Mouse (Mus musculus) midbrain, embryonic 13.5 days (tissue): ENCODE data around the gene Nectin2. TPM values are rescaled to one million over a fixed set of nuclear protein-coding genes. Genes with fewer than 3 reads are reported as not detected.

Source experiments
- ATAC-seq: fragments of 200-750 bp; cut with Nextera tagmentation; 2 replicates; pipeline ENCODE4 v1.8.0; 2017; ENCODE audit warnings: mild to moderate bottlenecking, moderate TSS enrichment, moderate library complexity
- H3K27ac ChIP-seq: fragments of 300-500 bp; sonication (generic); 2 replicates; pipeline ENCODE4 v1.5.1; 2015; ENCODE audit warnings: inconsistent platforms, mild to moderate bottlenecking, moderate library complexity
- H3K27me3 ChIP-seq: fragments of 300-500 bp; sonication (generic); 2 replicates; pipeline ENCODE4 v1.6.1; 2015; ENCODE audit warnings: mild to moderate bottlenecking, inconsistent platforms
- H3K36me3 ChIP-seq: fragments of 300-500 bp; sonication (generic); 2 replicates; pipeline ENCODE4 v1.6.1; 2015; ENCODE audit warnings: mild to moderate bottlenecking, inconsistent platforms
- H3K4me1 ChIP-seq: fragments of 300-500 bp; sonication (generic); replicated peaks from 2 replicates; pipeline ENCODE4 v1.6.1; 2015; ENCODE audit warnings: inconsistent platforms
- H3K4me2 ChIP-seq: fragments of 300-500 bp; sonication (generic); replicated peaks from 2 replicates; pipeline ENCODE4 v1.6.1; 2015; ENCODE audit warnings: moderate library complexity, mild to moderate bottlenecking, inconsistent platforms
- H3K4me3 ChIP-seq: fragments of 300-500 bp; sonication (generic); replicated peaks from 2 replicates; pipeline ENCODE4 v1.5.1; 2015; ENCODE audit warnings: mild to moderate bottlenecking, inconsistent platforms
- H3K9ac ChIP-seq: fragments of 300-500 bp; sonication (generic); replicated peaks from 2 replicates; pipeline ENCODE4 v1.6.1; 2015; ENCODE audit warnings: mild to moderate bottlenecking, inconsistent platforms
- H3K9me3 ChIP-seq: fragments of 300-500 bp; sonication (generic); 2 replicates; pipeline ENCODE4 v1.6.1; 2016; ENCODE audit warnings: mild to moderate bottlenecking, inconsistent platforms
- WGBS: fragments of 180-500 bp; shearing (Covaris S2); methylation state at CpG from one replicate; pipeline ENCODE4 v1.1.7; 2015; 5-methylcytosine and 5-hydroxymethylcytosine counted together
- polyA plus RNA-seq: library from polyadenylated mRNA; unstranded; fragments of >200 nt; fragmentation: Nextera tagmentation; extraction: Ambion mirVana; gene quantifications from 2 replicates; pipeline ENCODE4 v1.2.1, GENCODE M21; 2015

Gene Nectin2
- polyA plus RNA-seq, 1 experiment from 2014 or later, result 48.0 TPM

DNA sequence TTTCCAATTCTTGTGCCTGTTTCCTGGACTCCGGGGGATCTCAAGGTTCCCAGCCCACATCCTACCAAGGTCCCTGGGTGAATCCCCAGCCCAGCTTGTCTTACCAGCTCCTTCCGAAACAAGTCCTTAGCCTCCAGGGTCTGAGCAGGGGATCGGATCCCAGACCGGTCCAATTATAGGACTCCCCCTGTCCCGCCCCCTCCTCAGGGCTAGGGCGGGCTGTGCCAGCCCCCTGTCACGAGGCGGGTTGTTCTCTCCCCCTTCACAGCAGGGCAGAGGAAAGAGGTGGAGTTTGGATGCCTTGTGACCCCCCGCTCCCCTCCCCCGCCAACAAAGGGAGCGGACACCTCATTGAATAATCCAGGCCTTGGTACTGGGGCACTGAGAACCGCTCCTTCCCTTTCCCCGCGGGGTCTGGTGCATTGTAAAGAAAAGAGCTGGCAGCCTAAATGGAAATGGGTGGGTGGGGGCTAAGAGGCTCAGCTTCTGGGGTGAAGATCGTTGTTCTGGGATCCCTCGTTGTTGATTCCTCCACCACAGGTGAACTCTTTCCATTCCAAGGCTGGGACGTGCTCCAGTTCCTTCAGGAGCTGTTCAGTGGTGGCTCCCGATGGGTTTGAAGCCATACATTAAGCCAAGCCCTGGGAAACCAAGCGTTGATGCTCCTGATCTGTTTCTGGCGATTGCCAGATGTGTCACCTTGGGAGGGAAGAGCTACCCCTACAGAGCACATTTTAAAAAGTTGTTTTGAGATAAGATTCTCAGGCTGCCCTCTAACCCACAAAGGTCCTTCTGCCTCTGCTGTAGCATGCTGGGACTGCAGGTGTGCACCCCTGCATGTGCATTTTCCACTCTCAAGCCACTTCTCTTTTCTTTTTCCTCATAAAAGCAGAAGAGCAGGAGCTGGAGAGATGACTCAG is 51.1 kb downstream of the Nectin2 start, which contains the start of gene Apoe:
TSS of gene Apoe (minus strand) at position 282 of the 920 bp plus-strand sequence.
- 2% methylated on average over 19 of the region's 20 CpGs for WGBS
- Histone ChIP-seq H3K4me3 (peak within 1 kb of the TSS; percentile 36), H3K27ac (peak within 1 kb of the TSS; percentile 4; the same call in 1 of the 2 replicates), H3K4me2 (peak within 1 kb of the TSS; percentile 64), H3K36me3 (peaks cover 33% of the 10 kb centered on the region), H3K9me3 (no peaks in the 10 kb centered on the region), H3K27me3 (no peaks in the 10 kb centered on the region), H3K9ac (peak within 1 kb of the TSS; percentile 66), H3K4me1 (peaks cover 21% of the 10 kb centered on the region)
- ATAC-seq, result peak; percentile 49; the same call in 1 of the 2 replicates

DNA sequence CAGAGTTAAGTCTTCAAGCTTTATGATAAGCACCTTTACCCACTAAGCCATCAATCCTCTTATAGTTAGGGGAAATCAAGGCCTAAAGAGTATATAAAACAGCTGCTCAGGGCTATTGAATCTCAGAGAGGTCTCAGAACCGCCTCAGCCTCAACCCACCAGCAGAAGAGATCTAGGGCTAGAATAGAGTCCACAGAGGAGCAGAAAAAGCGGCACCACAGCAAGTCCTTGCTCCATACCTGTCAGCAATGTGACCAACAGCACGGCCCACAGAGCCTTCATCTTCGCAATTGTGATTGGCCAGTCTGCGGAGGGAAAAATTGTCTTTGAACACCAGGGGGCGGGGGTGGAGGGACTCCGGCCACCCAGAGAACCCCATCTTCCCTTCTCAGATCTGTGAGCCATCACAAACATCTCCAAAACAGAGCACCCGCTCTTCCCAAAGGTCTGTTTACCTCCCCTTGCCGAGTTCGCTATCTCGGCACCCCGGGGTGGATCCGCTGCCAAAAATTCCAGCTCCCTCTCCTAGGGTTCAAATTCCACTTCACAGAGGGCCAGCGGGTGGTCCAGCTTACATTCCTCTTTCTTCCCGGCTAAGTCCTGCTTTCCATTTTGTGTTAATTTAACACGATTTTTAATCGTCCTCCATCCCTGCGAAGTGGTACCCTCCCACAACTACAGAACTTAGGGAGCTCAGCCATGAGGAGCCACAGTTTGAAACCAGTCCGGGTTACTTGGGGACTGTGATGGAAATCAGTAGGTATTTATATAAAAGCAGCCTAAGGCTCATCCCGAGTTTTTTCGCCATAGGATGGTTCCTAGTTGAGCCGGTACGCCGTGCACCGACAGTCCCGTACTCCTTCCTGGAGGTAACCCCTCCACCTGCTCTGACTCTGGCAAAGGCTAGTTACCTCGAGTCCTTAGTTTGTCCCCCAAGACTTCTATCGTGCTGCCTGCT is 52.1 kb downstream of the Nectin2 start:
- ATAC-seq, result 0 out of 2 replicates have a peak, but pooled peaks have one; percentile 7
- Histone ChIP-seq H3K9ac (peak overlapping the region; percentile 66), H3K27ac (no peak overlapping the region; the same call in 1 of the 2 replicates), H3K4me1 (peaks cover 25% of the 10 kb centered on the region), H3K4me2 (peak overlapping the region; percentile 64), H3K4me3 (peak overlapping the region; percentile 36), H3K9me3 (no peaks in the 10 kb centered on the region), H3K36me3 (peaks cover 23% of the 10 kb centered on the region), H3K27me3 (no peaks in the 10 kb centered on the region)
- 2% methylated on average over 28 of the region's 28 CpGs for WGBS

- no peak for ATAC-seq
- H3K27ac ChIP-seq, result no peak overlapping the region
Measured at GRCm38 (mm10) chr7:19696336-19696873, 53.9 kb downstream of the Nectin2 start.

GRCm38 (mm10) chr7:19695881-19696280 is 54.4 kb downstream of the Nectin2 start:
- Histone ChIP-seq H3K4me1 (peaks cover 26% of the 10 kb centered on the region), H3K36me3 (peaks cover 10% of the 10 kb centered on the region), H3K27ac (no peak overlapping the region), H3K27me3 (no peaks in the 10 kb centered on the region), H3K4me2 (no peak overlapping the region), H3K4me3 (no peak overlapping the region), H3K9me3 (no peaks in the 10 kb centered on the region), H3K9ac (no peak overlapping the region)
- ATAC-seq, result no peak
- WGBS, result 87% methylated on average over 6 of the region's 6 CpGs

More at GRCm38 (mm10) chr7:19696336-19696873, 53.9 kb downstream of the Nectin2 start:
- H3K9me3 ChIP-seq, result no peaks in the 10 kb centered on the region
- peaks cover 12% of the 10 kb centered on the region for H3K36me3 ChIP-seq
- no peaks in the 10 kb centered on the region for H3K27me3 ChIP-seq
- 96% methylated on average over 34 of the region's 34 CpGs for WGBS
- no peak overlapping the region for H3K4me2 ChIP-seq
- H3K9ac ChIP-seq, result no peak overlapping the region
- no peak overlapping the region for H3K4me3 ChIP-seq
- peaks cover 27% of the 10 kb centered on the region for H3K4me1 ChIP-seq

DNA sequence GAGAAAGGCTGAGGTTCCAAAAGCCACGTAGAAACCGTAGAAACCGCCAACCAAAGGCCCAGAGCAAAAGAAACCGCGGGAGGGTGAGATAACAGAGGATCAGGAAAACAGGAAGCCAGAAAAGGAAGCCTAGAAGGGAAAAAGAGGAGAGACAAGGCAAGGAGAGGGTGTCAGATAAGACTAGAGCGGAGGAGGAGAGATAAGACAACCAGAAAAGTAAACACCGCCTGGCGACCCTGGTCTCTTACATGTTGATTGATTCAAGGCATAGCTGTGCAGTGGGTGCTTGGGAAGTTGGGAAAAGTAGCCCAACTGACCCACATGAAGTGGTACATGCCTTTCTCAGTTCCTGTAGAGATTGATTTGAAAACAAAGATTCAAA is 55.1 kb downstream of the Nectin2 start:
- Histone ChIP-seq H3K27ac (no peak overlapping the region), H3K4me1 (peaks cover 25% of the 10 kb centered on the region), H3K9ac (no peak overlapping the region), H3K4me2 (no peak overlapping the region), H3K9me3 (no peaks in the 10 kb centered on the region), H3K4me3 (no peak overlapping the region), H3K36me3 (peaks cover 10% of the 10 kb centered on the region), H3K27me3 (no peaks in the 10 kb centered on the region)
- no peak for ATAC-seq
- 67% methylated on average over 8 of the region's 8 CpGs for WGBS

- Histone ChIP-seq H3K27ac (no peak overlapping the region), H3K9ac (no peak overlapping the region), H3K36me3 (peaks cover 10% of the 10 kb centered on the region), H3K9me3 (no peaks in the 10 kb centered on the region), H3K27me3 (no peaks in the 10 kb centered on the region), H3K4me2 (no peak overlapping the region), H3K4me3 (no peak overlapping the region), H3K4me1 (peaks cover 24% of the 10 kb centered on the region)
- WGBS, result 89% methylated on average over 10 of the region's 10 CpGs
- ATAC-seq, result no peak
Measured at GRCm38 (mm10) chr7:19694336-19695212, 55.7 kb downstream of the Nectin2 start.

GRCm38 (mm10) chr7:19693421-19693820 is 56.9 kb downstream of the Nectin2 start:
- Histone ChIP-seq H3K4me1 (peaks cover 13% of the 10 kb centered on the region), H3K4me2 (no peak overlapping the region), H3K36me3 (peaks cover 10% of the 10 kb centered on the region), H3K9me3 (no peaks in the 10 kb centered on the region), H3K27me3 (no peaks in the 10 kb centered on the region), H3K4me3 (no peak overlapping the region), H3K9ac (no peak overlapping the region), H3K27ac (no peak overlapping the region)
- no peak for ATAC-seq
- 34% methylated on average over 10 of the region's 10 CpGs for WGBS

DNA sequence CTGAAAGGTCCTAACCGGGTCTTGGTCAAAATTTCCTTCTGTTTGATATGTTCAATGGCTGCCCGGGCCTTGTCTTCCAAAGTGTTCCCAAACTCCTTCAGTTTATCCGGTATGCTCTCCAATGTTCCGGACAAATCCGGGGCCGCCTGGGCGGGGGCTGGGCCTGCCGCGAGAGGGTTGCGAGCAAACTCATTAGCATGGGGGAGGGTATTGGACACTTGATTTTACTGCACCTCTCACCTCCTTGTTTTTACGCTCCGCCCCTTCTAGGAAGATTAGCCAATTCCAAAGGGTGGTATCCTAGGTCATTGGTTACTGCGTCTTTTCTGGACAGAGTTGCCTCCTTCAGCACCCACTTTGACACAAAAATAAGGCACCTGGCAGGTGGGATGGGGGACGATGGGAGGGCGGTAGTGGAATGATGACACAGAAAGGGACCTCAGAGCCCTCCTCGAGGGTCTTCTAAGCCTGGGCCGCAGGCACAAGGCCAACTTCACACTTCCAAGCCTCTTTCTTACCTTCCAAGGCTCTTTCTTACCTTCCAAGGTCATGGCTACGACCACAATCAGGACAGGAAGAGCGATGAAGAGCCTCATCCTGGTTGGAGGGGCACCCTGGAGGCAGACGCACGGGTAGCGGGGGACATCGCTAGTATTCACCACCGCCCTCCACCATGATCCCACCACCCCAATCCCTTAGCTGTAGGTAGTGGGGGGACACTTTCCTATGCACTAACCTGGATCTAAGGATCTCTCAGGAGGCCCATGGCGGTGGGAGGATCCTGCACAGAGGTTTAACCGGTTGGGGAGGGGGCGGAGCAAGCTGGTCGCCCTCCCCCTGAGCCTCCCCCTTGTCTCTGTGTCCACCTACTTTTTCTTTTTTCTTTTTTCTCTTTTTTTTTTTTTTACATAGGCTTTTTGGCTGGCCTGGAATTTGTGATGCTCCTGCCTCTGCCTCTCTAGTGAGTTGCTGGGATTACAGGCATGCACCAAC is 58.1 kb downstream of the Nectin2 start, which contains the start of gene Apoc1:
TSS of gene Apoc1 (minus strand) at position 788 of the 993 bp plus-strand sequence.
- Histone ChIP-seq H3K27ac (no peak within 1 kb of the TSS), H3K4me3 (no peak within 1 kb of the TSS), H3K9ac (no peak within 1 kb of the TSS), H3K36me3 (peaks cover 10% of the 10 kb centered on the region), H3K9me3 (no peaks in the 10 kb centered on the region), H3K4me2 (no peak within 1 kb of the TSS), H3K4me1 (0 out of 2 replicates have a peak, but pooled peaks cover 6% of the 10 kb centered on the region), H3K27me3 (no peaks in the 10 kb centered on the region)
- ATAC-seq, result no peak
- 49% methylated on average over 28 of the region's 28 CpGs for WGBS

DNA sequence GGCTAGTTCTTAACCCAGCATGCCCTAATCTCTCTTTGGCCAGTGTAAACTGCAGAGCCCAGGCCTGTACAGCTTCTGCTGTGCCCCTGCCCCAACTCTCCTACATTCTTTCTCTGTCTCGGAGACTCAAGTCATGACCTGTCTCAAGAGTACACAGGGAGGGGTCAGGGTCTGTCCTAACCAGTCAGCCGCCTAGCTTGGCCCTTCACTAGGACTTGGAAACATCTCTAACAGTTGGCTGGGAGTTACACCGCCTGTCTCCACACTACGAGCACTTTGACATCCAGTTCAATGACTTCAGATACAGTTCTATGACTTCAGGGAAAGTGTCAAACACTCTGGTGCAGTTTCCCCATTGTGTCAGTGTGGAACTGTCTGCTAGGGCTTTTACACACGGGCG is 58.8 kb downstream of the Nectin2 start:
- H3K4me2 ChIP-seq, result no peak overlapping the region
- no peak for ATAC-seq
- 78% methylated on average over 6 of the region's 6 CpGs for WGBS
- no peak overlapping the region for H3K27ac ChIP-seq
- H3K4me1 ChIP-seq, result 0 out of 2 replicates have a peak, but pooled peaks cover 6% of the 10 kb centered on the region
- no peak overlapping the region for H3K9ac ChIP-seq
- H3K9me3 ChIP-seq, result no peaks in the 10 kb centered on the region
- H3K4me3 ChIP-seq, result no peak overlapping the region
- peaks cover 6% of the 10 kb centered on the region for H3K36me3 ChIP-seq
- no peaks in the 10 kb centered on the region for H3K27me3 ChIP-seq

GRCm38 (mm10) chr7:19690845-19691244 is 59.4 kb downstream of the Nectin2 start:
- H3K4me1 ChIP-seq, result 0 out of 2 replicates have a peak, but pooled peaks cover 6% of the 10 kb centered on the region
- ATAC-seq, result no peak
- no peaks in the 10 kb centered on the region for H3K27me3 ChIP-seq
- H3K36me3 ChIP-seq, result 0 out of 2 replicates have a peak, but pooled peaks cover under 1% of the 10 kb centered on the region
- H3K9me3 ChIP-seq, result no peaks in the 10 kb centered on the region
- H3K4me2 ChIP-seq, result no peak overlapping the region
- H3K9ac ChIP-seq, result no peak overlapping the region
- WGBS, result 89% methylated on average over 4 of the region's 4 CpGs
- H3K4me3 ChIP-seq, result no peak overlapping the region
- no peak overlapping the region for H3K27ac ChIP-seq
